Mouse (Mus musculus) embryo, embryonic 11 days (tissue): Measurements from ENCODE around the gene Fyn.

Experiments used
- DNase-seq: peaks from one replicate; pipeline ENCODE4 v3.0.0-alpha.2; 2015

The Fyn gene

GRCm38 (mm10) chr10:39516541-39517133 is 148.0 kb downstream of the Fyn start:
- no peak for DNase-seq

GRCm38 (mm10) chr10:39517375-39517774 is 148.7 kb downstream of the Fyn start:
- DNase-seq: no peak

GRCm38 (mm10) chr10:39518232-39518631 is 149.6 kb downstream of the Fyn start:
- DNase-seq: no peak

DNA sequence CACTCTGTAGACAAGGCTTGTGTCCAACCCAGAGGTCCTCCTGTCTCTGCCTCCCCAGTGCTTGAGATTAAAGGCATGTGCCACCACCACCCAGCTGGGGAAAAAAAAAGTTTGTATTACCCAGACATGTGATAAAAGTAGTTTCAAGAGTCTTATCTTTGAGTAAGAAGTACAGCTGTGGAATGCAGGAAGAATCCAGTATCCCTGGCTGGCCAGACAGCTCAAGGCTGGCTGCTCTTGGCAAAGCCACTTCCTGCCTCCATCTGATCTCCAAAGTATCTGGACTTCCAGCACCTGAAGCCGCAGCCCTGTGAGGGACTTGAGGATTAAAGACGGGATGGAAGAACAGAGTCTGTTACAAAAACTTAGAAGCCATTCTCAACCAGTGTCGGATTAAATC is 150.2 kb downstream of the Fyn start:
- no peak for DNase-seq

DNA sequence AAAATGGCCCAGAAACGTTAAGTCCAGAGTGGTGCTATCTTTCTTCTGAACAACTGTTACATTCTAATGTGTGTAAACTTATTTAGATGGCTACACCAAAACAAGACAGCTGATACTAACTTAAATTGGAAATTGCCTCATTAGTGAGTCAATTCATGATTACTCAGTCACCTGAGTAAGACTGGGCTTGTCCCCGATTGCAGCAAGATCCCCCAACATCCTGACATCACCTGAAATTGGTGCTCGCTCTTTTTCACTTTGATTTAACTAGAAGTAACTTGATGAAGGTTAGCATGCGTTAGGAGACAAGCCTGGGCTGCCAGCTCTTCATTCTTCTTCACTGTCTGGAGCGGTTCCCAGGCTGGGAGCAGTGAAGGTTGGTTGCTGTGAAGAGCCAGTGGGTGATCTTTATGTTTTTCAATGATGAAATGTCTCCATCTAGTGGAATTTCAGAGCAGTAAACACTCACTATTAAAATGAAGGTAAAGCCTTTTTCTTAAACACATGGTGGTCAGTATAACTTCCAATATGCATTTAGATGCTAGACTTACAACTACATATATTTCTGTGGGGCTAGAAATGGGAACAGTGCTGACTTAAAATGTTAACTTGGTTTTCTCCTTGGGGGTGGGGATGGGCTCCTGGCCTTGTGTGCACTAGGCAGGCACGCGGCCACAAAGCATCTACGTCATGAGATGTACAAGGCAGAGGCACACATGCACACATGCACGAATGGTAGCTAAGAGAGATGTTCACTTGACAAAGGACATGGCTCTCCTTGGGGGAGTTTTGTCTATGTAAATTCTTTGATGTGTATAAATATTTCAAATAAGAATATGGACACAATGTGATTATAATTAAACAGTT is 151.7 kb downstream of the Fyn start:
- DNase-seq: peak; percentile 79

DNA sequence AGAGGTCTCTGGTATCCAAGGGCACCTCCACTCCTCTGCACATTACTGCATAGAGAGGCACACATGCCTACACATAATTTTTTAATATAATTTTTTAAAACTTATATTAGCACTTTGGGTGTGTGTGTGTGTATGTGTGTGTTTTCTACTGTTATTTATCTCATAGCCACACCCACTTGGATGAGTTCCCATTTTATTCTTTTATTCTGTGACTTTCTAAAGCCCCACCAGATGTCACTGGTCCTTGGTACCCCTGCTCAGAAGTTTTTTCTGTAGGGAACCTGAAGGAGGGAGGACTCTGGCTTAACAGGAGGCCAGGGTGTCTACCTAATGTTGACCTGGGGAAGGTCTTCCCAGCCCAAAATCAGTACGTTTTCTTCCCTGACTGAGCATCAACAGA is 152.7 kb downstream of the Fyn start:
- DNase-seq: no peak

DNA sequence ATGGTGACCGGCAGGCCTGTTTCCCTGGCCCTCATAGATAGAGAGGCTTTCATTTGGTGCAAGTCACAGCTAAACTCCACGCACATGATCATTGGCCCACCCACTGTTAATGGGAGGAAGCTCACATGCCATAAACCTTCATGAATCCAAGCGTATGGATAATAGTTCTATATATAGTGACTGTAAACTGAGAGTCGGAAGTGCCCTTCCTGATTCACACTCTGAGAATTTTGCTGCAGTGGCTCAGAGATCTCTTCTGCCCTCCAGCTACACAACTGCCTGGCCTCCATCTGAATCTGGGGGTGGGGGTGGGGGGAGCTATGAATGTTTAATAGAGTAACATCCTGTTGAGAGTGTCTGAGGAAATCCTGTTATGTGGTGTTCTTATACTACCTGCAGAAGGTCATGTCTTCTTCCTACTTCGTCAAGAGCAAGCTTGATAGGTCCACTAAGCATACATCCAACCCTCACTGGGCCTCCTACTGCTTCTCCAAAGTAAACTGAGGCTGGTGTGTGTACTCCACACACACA is 153.3 kb downstream of the Fyn start:
- no peak for DNase-seq

DNA sequence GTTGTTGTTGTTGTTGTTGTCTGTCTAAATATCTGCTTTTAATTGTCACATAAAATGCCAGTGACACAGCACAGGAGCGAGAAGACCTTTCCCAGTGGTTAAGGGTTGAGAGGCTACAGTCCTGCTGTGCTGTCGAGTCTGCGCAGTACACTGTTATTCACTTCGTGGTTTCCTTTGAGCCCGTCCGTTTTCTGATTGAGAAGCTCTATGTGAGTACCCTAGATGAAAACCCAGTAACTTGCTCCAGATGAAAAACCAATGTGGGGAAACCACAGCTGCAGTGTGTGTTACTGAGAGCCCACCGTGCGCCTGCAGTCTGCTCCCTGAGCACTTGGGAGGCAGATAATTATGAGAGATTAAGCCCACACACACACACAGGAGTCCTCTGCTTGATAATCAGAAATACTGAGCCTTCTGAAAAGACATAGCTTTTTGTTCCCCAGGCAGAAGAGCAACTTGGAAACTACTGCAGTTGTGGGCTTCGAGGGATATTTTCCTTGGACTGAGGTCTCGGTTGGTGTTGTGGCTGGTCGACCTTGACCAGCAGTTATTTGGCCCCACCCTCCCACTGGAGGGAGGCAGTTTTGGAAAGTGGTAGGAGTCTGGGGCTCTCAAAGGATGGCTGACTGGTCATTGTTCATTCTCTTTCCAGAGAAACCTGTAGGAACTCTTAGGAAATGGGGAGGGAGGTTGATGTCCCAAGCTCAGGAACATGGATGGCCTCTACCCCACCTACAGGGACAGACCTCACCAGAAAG is 154.4 kb downstream of the Fyn start:
- no peak for DNase-seq

GRCm38 (mm10) chr10:39524355-39524754 is 155.7 kb downstream of the Fyn start:
- no peak for DNase-seq

DNA sequence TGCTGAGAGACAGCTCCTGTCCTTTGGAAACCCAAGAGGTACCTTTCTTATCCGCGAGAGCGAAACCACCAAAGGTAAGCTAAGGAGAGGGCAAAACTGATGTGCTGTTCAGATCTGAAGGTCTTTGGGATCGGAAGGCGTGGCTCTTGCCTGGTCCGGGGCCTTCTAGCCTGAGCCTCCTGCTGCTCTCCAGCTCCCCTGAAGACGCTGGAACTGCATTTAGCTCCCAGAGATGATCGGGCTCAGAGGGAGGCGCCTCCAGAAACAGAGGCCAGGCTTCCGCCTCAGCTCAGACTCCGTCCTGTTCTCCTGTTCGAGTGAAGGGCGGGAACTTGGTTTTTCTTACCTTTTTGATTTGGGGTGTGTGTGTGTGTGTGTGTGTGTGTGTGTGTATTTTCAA is 156.8 kb downstream of the Fyn start:
- DNase-seq: no peak

DNA sequence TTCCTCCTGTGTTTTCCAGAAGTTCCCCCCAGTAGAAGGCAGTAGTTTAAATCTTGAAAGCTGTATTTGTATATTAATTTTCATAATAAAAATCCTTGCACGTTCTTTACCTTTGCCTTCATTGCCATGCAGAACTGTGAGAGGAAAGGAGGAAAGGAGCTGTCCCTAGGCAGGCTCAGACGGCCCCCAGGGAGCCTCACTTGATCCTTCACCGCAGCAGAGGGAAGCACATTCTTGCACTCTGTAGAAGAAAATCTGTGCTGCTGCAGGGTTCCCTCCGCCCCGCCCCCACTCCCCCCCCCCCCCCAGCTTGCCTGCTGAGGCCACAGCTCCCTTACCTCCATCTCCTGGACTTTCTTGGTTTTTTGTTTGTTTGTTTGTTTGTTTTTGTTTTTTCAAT is 158.5 kb downstream of the Fyn start:
- DNase-seq: no peak

GRCm38 (mm10) chr10:39529179-39529578 is 160.5 kb downstream of the Fyn start:
- DNase-seq: no peak

GRCm38 (mm10) chr10:39532008-39532740 is 163.5 kb downstream of the Fyn start:
- DNase-seq: peak; percentile 66

DNA sequence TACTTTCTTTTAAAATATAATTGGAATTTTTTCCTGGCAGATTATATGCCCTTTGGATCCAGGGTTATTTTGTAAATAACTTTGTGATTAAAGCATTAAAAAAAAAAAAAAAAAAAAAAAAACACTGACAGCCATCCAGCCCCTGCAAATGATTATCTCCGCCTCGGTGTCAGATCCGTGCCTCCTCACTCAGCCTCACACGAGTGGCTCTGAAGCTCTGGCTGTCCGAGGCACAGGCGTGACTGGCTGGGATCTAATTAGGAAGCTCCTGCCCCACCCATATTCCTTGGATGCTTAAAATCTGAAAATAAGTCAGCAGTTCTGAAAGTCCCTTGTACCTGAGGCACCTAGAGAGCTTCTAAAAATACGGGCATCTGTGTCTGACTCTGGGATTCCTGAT is 164.2 kb downstream of the Fyn start:
- DNase-seq: no peak

GRCm38 (mm10) chr10:39534324-39535026 is 165.8 kb downstream of the Fyn start:
- DNase-seq: peak; percentile 75

DNA sequence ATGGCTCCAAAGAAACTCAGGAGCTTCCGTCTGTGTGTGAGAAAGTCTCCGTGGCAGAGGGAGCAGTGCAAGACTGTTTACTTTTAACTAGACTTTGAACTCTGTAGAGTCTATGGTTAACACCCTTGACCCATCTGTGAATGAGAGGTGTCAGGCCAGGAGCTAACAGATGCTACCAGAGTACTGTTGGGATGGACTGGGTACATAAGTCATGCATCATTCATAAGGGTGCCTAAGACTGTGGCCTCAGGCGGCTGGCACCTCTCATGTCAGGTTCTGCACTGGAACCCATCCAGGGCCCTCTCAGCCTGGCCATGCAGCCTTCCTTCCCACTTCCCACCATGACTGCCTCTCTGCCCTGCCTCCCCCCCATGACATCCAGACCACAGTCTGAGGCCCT is 166.7 kb downstream of the Fyn start:
- DNase-seq: no peak

DNA sequence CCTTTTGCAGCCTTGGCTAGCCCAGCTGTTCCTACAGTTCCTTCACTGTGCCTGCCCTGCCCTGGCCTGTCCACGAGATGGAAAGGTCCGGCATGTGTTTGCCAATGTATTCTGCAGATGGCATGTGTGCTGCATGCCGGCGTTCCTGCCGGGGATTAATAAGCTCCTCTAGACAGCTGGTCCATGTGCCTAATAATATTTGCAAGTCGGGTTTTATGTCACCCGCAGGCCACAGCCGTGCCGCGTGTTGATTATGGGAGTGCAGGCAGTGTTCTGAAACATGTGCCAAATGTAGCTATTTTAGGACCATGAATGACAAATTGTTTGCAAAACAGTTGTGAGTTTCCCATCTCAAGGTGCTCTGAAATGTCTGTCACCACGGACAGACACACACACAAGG is 167.6 kb downstream of the Fyn start:
- no peak for DNase-seq

- no peak for DNase-seq
Measured at GRCm38 (mm10) chr10:39540012-39540647, 171.5 kb downstream of the Fyn start.

DNA sequence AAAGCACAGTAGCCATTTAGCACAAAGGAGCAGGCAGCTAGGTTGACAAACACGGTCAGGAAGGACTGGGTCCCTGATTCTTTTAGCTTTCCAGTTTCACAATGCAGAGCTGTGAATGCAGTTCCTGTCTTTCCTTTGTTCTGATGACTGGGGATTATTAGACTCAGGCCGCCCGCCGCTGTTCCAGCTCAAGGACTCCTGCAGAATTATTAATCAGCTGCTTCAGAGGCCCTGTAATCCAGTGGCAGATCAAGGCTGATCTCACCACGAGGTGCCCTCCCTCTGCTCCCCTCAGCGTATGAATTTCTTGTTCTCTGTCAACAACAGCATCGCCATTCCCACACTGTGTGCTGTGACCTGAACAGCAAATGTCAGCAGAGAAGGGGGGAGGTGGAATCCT is 172.3 kb downstream of the Fyn start:
- peak; percentile 81 for DNase-seq

DNA sequence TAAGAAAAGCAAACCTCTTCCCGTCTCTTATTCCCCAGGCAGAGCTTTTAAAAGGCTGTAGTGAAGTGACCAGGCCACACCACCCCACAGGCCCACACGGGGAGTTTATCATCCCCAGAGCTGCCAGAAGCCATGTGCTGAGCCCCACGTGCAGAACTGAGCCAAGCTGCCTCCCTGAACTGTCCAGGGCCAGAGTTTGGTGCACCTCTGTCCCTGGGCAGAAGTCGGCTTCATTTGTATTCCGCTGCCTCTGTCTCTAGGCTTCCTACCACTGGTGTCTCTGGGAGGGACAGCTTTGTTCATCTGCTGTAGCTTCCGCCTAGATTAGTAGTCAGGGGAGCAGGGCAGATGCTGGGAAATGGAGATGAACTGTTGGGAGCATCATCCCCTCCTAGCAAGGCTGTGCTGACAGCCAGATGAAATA is 172.8 kb downstream of the Fyn start:
- peak; percentile 54 for DNase-seq

DNA sequence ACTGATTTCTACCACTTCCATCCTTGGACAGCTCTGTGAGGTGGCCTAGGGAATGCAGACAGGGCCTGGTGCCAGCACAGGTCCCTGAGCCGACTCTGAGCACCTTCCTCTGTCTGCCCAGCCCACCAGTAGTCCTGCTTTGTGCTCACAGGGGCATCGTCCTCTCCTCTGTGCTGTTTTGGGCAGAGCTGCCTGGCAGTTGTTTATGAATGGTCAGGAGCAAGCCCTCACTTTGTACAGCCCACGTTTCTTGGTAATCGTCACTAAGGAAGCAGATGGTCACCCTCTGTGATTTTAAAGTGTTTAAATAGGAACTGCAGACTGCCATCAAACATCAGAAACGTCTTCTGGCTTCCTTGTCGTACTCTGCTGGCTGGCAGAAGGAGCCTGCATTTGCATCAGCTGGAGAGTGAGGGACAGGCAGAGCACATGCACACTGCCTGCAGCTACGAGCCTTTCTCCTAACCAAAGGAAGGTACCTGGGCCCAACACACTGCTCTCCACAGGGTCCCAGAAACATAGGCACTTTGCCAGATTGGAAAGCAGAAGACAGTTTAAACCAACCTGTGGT is 173.4 kb downstream of the Fyn start:
- no peak for DNase-seq
